Mouse (Mus musculus) thymus, adult 2 months (tissue): Measurements from ENCODE around the gene Gstt4.
"Not testable (repeated sequence)": the region's sequence is repeated elsewhere in the genome, so short reads cannot be mapped to it uniquely, and the experiment has no call there.

Experiments used
- CTCF ChIP-seq: fragments of 200-500 bp; IDR thresholded peaks from 2 replicates; pipeline ENCODE4 v1.5.1; 2012; ENCODE audit warnings: mild to moderate bottlenecking, control low read depth, low read length, moderate library complexity, borderline replicate concordance; ENCODE audit not compliant: control insufficient read depth, poor library complexity, insufficient read depth; ENCODE audit errors: extremely low read depth
- POLR2A ChIP-seq: fragments of 200-500 bp; IDR thresholded peaks from 2 replicates; pipeline ENCODE4 v1.6.1; 2012; ENCODE audit warnings: mild to moderate bottlenecking, low read length, control low read depth, moderate library complexity; ENCODE audit not compliant: control insufficient read depth, poor library complexity, insufficient read depth; ENCODE audit errors: extremely low read depth

DNA sequence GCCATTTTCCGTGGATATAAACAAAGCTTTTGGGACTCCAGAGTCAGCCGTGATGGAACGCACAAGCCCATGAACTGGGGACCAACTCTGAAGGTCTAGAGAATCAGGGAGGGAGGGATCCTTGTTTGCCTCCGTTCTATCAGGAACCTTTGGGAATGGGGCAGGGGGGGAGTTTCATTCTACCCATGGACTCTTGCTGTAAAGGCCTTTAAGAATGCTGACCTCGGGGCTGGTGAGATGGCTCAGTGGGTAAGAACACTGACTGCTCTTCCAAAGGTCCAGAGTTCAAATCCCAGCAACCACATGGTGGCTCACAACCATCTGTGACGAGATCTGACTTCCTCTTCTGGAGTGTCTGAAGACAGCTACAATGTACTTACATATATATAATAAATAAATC, 21.6 kb upstream of the Gstt4 start:
- TF ChIP-seq CTCF, POLR2A: not testable (repeated sequence)
